In genomic region chr8:120375170-120375569, GRCm38 (mm10) we compare ENCODE assay signal across 9 mouse cellular contexts.
DNase-seq lines count a peak whose midpoint lies in the region; ATAC-seq and TF ChIP-seq lines count a peak whose summit lies in the region.
"Had no signal": no experiment of that assay in that cellular context is flagged by ENCODE, and none has a peak within 500 bp of the region (broad histone marks: within the 10 kb centered on the region; RNA-seq: fewer than 3 reads in every experiment).

No protein-coding gene starts in this region.

- H3K4me2 ChIP-seq in heart, embryonic 11.5 days = no peak overlapping the region
- H3K4me2 ChIP-seq in hindbrain, embryonic 14.5 days (replicated peaks) = no peak overlapping the region
- H3K4me2 ChIP-seq in liver, embryonic 16.5 days (ENCODE audit: low read depth, low read length) = no peak overlapping the region; the same call in 1 of the 2 replicates

- peak overlapping the region; percentile 54; the same call in 1 of the 2 replicates for H3K27ac ChIP-seq in heart, embryonic 11.5 days (ENCODE audit: low read depth, low read length)
- H3K27ac ChIP-seq in hindbrain, embryonic 14.5 days = peak overlapping the region; percentile 69; the same call in 1 of the 2 replicates
- peak overlapping the region; percentile 98 for H3K27ac ChIP-seq in liver, embryonic 16.5 days (ENCODE audit: low read length)
- H3K27ac ChIP-seq in left cerebral cortex, adult 2 months = no peak overlapping the region

- TF ChIP-seq CTCF in left cerebral cortex, adult 2 months (IDR thresholded peaks at IDR 0.05) = no peak

- H3K27me3 ChIP-seq in heart, embryonic 11.5 days (ENCODE audit: control insufficient read depth, insufficient read depth, low read length) = no peaks in the 10 kb centered on the region
- no peaks in the 10 kb centered on the region for H3K27me3 ChIP-seq in hindbrain, embryonic 14.5 days (ENCODE audit: control insufficient read depth, insufficient read depth, low read length)
- H3K27me3 ChIP-seq in liver, embryonic 16.5 days (ENCODE audit: control insufficient read depth, insufficient read depth, low read depth, low read length) = no peaks in the 10 kb centered on the region

- H3K4me1 ChIP-seq in heart, embryonic 11.5 days (ENCODE audit: control insufficient read depth, insufficient read depth, low read length) = peaks cover 85% of the 10 kb centered on the region
- H3K4me1 ChIP-seq in hindbrain, embryonic 14.5 days (replicated peaks; ENCODE audit: control insufficient read depth, insufficient read depth, low read length) = peaks cover 51% of the 10 kb centered on the region
- H3K4me1 ChIP-seq in liver, embryonic 16.5 days (ENCODE audit: control insufficient read depth, low read depth, low read length) = peaks cover 88% of the 10 kb centered on the region

- 45% methylated on average over 5 of the region's 5 CpGs for WGBS in heart, embryonic 11.5 days (ENCODE audit: insufficient replicate concordance)
- WGBS in hindbrain, embryonic 14.5 days = 39% methylated on average over 5 of the region's 5 CpGs
- WGBS in liver, embryonic 16.5 days (ENCODE audit: insufficient replicate concordance) = 15% methylated on average over 5 of the region's 5 CpGs

- H3K36me3 ChIP-seq in heart, embryonic 11.5 days (ENCODE audit: control insufficient read depth, insufficient read depth, low read length) = no peaks in the 10 kb centered on the region
- no peaks in the 10 kb centered on the region for H3K36me3 ChIP-seq in hindbrain, embryonic 14.5 days (replicated peaks; ENCODE audit: control insufficient read depth, insufficient read depth)
- no peaks in the 10 kb centered on the region for H3K36me3 ChIP-seq in liver, embryonic 16.5 days (ENCODE audit: control insufficient read depth, insufficient read depth)

- DNase-seq in heart, adult 9 months (ENCODE audit: low spot score in 2 of 2) = no peak
- DNase-seq in ZHBTc4 (ENCODE audit: low read depth, low spot score) = peak; percentile 94
- no peak for DNase-seq in hindbrain, embryonic 14.5 days (ENCODE audit: low spot score)
- DNase-seq in adrenal gland, adult 18-20 months (ENCODE audit: low spot score in 2 of 2) = no peak
- no peak for DNase-seq in left cerebral cortex, adult 2 months (ENCODE audit: extremely low spot score in 1 of 2, low spot score in 2 of 2)
- DNase-seq in right cerebral cortex, postnatal 36 days (ENCODE audit: low spot score in 2 of 2) = no peak
- DNase-seq: heart, adult 11 months had no signal

- no peak for ATAC-seq in heart, embryonic 11.5 days (replicated peaks; ENCODE audit: insufficient number of reproducible peaks, low FRiP score, low TSS enrichment)
- ATAC-seq in hindbrain, embryonic 14.5 days (ENCODE audit: low FRiP score) = peak; percentile 28; the same call in 1 of the 2 replicates
- no peak for ATAC-seq in liver, embryonic 16.5 days (ENCODE audit: low read depth)

- intact Hi-C loops in left cerebral cortex, adult 2 months (cut with DNase I) = no loop called here

- no peaks in the 10 kb centered on the region for H3K9me3 ChIP-seq in heart, embryonic 11.5 days (replicated peaks; ENCODE audit: control insufficient read depth, low read length)
- no peaks in the 10 kb centered on the region for H3K9me3 ChIP-seq in hindbrain, embryonic 14.5 days (ENCODE audit: control insufficient read depth, low read length)
- no peaks in the 10 kb centered on the region for H3K9me3 ChIP-seq in liver, embryonic 16.5 days (replicated peaks; ENCODE audit: control insufficient read depth, low read length)

- no peak overlapping the region; the same call in 1 of the 2 replicates for H3K9ac ChIP-seq in heart, embryonic 11.5 days (ENCODE audit: low read depth, low read length)
- no peak overlapping the region for H3K9ac ChIP-seq in hindbrain, embryonic 14.5 days
- peak overlapping the region; percentile 63 for H3K9ac ChIP-seq in liver, embryonic 16.5 days (ENCODE audit: low read depth, low read length)

- no peak overlapping the region for H3K4me3 ChIP-seq in heart, embryonic 11.5 days (ENCODE audit: low read depth, low read length)
- no peak overlapping the region for H3K4me3 ChIP-seq in hindbrain, embryonic 14.5 days (replicated peaks; ENCODE audit: low read length)
- H3K4me3 ChIP-seq in liver, embryonic 16.5 days (ENCODE audit: low read depth, low read length) = no peak overlapping the region
- no peak overlapping the region for H3K4me3 ChIP-seq in left cerebral cortex, adult 2 months
